Mouse (Mus musculus) kidney, adult 18-20 months (tissue): ENCODE data around the gene Nrxn2.

Source experiments
- DNase-seq: peaks from one replicate; pipeline ENCODE4 v3.0.0; 2021

The Nrxn2 gene

DNA sequence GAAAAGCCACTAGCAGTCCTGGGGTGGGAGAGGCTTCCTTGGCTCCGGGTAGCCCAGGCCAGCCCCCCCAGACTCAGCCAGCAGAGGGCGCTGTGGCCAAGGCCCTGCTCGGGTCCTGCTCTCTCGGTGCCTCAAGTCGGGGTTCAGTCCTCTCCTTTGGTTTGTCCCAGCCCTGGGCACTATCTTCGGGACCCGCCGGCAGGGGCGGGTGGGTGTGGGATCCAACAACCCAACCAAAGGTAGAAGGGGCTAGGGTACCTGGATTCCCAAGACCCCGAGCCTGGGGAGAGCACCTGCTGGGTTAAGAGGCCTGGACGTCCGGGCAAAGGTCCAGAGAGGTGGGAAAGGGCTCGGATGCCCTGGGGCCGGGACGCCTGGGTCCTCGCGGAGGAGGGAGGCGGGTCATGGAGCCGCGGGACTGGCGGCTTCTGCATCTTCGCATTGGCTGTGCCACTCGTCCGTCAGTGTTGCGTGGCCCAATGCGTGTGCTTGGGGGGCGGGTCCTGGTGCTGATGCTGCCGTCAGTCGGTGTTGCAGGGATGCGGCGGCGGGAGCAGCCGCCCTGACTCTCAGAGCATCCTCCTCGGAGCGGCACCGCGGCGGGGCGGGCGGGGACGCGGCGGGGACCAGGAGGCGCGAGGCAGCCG lies at the start of gene Nrxn2:
Gene Nrxn2, plus strand, starts transcription at position 499 of the 647 bp plus-strand sequence.
- DNase-seq = peak; percentile 80

DNA sequence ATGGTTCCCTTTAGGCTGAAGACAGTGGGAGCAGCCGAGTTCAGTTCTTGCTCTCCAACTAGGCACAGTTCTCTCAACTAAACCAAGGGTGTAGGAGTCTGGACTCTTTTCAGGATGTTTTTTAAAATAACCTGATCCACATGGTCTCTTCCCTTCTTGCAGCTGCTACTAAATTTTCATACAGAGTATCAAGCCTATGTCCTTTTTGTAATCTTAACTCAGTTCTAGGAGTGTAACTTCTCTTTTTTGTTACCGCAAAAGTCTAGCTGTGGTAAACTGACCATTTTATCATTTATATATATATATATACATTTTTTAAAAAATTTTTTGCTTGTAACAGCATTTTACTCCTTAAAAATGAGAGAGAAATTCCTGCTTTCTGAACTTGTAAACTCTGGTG lies 48.4 kb upstream of the Nrxn2 start:
- no peak for DNase-seq

DNA sequence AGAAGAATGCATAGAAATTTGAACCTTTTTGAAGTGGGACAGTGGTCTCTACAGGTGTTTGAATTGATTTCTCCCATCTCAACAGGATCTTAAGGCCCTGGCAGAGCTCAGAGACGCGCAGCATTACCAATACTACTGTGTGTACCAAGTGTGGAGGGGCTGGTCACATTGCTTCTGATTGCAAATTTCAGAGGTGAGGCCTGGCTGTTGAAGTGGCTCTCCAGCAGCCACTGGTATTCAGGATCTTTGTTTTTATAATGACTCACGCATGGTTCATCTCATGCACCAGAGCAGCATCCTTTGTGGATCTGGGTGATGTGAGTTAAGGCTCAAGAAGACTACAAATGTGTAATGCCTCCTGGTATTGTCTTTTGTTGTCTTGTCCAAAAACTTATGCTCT lies 46.1 kb upstream of the Nrxn2 start:
- DNase-seq = no peak

DNA sequence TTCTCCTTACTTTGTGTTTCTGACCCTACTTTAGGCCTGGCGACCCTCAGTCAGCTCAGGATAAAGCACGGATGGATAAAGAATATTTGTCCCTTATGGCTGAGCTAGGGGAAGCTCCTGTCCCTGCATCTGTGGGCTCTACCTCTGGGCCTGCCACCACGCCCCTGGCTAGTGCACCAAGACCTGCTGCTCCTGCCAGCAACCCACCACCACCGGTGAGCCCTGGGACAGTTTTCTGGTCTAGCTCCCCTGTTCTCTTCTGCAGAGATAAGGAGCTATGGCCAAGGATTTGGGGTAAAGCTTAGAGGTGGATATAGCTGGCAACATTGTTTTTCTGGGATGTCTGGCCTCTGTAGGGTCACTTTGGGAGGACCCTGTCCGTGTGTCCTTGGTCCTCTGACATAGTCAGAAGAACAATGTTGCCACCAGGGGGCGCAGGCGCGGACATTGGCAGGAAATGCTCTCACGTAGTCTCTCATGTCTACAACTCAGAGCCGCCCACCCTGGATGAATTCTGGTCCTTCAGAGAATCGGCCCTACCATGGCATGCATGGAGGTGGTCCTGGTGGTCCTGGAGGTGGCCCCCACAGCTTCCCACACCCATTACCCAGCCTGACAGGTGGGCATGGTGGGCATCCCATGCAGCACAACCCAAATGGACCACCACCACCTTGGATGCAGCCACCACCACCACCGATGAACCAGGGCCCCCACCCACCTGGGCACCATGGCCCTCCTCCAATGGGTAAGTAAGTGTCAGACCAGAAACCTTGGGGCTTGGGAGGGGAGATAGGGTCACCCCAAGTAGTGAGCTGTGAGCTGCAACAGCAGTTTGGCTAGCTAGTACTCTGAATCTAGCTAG lies 44.8 kb upstream of the Nrxn2 start:
- peak; percentile 82 for DNase-seq

DNA sequence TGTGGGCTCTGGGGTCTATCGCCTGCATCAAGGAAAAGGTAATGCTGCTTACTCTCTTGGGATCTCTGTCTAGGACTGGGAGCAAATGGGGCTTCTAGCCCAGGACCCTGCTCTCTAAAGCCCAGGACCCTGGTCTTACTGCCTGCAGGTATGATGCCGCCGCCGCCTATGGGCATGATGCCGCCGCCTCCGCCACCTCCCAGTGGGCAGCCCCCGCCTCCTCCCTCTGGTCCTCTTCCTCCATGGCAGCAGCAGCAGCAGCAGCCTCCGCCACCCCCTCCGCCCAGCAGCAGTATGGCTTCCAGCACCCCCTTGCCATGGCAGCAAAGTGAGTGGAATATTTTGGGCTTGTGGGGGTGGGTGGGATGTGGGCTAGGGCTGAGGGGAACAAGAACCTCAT lies 44.0 kb upstream of the Nrxn2 start:
- DNase-seq = no peak

DNA sequence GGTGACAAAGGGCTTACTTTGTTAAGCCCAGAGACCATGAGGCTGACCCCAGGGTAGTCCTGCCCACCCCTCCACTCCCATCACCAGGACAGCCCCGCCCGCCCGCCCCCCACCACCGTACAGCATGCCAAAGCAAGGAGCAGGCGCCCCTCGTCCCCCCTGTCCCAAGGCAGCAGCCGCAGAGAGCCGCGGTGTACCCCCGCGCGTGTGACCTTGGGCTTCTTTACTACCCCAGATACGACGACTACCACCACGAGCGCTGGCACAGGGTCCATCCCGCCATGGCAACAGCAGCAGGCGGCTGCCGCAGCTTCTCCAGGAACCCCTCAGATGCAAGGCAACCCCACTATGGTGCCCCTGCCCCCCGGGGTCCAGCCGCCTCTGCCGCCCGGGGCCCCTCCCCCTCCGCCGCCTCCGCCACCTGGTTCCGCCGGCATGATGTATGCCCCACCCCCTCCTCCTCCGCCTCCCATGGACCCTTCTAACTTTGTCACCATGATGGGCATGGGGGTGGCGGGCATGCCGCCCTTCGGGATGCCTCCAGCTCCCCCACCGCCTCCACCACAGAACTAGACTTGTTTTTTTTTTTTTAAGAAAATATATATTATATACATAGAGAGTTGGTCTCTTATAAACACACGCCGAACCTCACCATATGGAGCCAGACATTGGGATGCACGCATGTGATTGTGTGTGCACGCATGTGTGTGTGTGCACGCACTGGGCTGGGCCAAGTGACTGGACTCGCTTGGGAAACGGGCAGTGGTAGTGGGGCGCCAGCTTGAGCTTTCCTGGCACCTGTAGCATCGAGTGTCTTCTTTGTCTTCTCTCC lies 42.9 kb upstream of the Nrxn2 start:
- no peak for DNase-seq

DNA sequence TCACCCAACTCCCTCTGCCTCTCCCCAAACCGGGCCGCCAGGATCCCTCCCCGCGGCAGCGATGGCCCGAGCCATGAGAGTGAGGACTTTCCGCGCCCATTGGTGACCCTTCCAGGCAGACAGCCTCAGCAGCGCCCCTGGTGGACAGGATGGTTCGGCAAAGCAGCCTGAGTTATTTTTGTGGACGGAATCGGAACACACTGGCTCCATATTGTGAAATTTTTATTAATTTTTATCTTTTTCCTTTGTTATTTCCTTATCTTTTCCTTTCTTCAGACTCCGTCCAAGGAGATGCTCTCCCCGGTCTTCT lies 42.3 kb upstream of the Nrxn2 start:
- DNase-seq = peak; percentile 60

DNA sequence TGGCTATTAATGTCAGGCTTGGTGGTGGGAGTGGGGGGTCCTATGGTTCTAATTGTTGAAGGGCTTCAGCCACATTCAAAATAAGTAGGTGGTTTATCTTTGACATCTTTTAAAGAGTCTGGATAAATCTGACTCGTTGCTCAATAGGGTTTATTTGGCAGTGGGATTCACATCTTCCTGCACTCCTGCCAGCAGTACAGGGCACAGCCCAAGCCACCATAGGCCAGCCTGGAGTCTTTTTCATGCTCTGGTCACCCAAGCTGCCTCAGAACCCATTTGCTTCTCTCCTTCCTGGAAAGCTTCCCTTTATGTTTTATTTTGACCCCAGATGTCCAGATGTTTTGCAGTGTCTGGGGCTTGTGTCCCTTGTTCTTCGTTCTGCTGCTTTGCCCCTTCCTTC lies 41.9 kb upstream of the Nrxn2 start:
- DNase-seq = no peak

DNA sequence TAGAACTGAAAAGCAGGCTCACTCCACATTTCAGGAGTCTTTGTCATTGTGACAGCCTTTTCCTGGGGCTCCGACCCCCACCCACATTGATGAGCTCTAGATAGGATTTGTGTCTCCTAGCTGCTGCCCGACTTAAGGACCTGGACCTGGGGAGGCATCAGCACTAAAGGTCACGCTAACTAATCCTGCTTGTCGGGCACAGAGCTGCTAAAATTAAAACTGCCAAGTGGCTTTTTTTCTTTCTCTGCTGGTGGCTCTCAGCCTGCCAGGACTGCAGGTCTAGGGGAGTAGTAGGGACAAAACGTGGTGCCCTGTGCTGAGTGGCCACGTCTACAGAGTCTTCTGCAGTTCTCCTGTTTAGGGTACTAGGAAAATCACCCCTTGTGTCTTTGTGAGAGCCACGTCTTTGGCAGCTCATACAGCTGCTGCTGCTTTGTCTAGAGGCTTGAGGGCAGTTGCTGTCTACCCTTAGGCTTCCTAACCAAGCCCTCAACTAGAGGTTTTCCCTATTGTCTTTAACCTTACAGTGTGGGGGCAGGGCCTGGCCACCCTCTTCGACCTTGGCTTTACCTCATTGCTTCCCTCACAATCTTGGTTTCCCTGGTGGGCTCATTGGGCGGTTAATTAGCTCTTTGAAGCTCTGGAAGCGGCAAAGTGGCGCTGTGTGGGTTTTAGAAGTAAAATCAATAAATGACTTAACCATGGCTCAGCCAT lies 41.0 kb upstream of the Nrxn2 start:
- no peak for DNase-seq

DNA sequence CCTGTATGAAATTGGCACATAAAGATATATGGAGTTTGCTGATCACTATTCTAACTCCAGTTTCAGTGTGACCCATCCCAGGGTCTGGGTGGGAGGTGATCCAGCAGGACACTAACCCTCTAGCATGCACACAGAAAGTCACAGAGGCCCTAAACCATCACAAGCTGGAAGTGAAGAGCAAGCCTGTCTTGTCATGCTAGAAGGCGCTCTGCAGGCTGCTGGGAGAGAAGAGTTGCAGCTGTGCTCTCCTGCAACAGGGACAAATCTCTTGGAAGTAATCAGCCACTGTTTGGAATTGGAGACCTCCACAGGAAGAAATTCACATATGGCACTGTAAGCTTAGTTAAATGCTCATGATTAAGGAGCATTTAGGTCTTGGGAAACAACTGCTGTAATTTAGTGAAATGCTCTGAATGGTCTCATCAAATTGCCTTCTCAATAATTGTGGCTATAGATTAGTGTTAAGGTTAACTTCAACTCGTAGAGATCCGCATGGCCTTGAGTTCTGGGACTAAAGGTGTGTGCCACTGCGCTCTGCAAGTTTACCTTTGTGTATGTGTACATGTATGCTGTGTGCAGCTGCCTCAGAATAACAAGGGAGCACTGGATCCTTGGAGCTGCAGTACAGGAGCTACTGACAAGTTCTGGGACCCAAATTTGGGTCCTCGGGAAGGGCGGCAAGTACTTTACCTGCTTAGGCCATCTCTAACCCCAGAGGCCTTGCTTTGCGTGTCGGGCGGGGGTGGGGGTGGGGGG lies 37.9 kb upstream of the Nrxn2 start:
- no peak for DNase-seq

DNA sequence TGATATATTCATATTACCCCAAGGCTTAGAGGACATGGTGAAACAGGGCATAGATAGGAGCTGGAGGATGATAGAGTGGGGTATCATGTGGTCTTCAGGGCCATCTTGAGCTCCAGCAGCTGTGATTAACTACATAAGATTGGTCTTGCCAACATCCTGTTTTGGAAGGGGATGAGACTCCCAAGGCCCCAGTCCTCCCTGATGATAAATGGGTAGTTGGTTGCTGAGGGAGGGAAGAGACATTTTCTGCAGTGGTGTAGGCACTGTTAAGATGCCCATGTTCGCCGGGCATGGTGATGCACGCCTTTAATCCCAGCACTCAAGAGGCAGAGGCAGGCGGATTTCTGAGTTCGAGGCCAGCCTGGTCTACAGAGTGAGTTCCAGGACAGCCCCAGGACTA lies 37.3 kb upstream of the Nrxn2 start:
- DNase-seq = no peak

DNA sequence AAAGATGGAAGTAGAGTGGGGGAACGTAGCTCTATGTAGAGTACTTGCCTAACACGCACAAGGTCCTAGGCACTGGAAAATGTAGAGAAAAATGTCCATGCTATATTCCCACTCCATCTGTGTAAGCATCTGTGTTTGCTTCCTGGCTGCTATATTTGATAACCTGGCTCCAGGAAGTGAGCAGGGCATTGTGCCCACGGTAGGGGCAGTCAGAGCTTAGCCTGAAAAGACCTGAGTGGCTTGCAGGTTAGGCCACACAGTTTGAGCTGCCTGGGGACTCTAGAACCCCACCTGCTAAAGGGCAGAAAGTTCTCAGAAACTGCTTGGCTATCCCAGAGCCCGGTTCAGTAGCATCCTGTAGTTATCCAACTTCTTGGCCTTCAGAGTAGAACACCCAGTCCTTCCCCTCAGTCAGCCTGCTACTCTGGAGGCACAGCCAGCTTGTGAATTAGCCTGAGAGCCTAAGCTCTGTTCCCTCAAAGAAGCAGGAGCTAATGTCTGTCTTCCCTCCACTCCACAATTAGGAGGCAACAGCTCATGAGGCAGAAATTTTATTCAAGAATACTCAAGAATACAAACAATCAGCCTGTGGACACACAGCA lies 36.1 kb upstream of the Nrxn2 start:
- no peak for DNase-seq

DNA sequence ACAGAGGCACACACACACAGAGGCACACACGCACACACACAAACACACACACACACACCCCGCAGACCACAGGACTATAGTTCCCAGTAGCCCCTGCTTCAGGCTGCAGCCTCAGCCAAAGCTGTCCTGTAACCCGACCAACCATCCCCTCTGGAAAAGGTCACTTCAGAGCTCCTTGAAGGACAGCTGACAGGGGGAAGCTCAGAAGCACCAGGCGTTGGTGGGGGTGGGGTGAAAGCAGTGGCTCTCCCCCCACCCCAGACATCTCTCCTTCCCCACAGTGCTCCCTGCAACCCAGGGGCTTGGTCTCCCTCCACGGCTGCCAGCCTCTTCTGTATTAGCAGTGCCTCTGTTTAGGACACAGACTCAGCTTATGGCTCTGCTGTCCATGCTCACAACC lies 35.1 kb upstream of the Nrxn2 start:
- no peak for DNase-seq

DNA sequence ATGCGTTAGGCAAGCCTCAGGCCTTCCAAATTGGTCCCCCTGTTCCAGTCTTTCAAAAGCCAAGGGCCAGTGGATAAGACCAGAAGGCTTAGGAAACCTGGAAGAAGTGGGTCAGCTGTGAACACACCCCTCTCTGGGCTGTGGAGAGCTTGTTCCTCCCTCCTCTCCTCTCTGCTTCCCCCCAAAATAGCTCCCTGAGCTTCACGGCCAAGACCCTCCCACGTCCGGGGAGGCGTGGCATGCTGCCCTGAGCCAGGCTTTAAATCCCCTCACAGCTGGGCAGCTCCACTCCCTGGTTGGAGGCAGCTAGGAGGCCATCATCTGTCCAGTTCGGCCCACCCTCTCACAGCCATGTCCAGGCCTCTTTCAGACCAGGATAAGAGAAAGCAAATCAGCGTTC lies 34.4 kb upstream of the Nrxn2 start, which contains the start of gene Pygm:
Gene Pygm, plus strand, starts transcription at position 272 of the 400 bp plus-strand sequence.
- peak; percentile 59 for DNase-seq

DNA sequence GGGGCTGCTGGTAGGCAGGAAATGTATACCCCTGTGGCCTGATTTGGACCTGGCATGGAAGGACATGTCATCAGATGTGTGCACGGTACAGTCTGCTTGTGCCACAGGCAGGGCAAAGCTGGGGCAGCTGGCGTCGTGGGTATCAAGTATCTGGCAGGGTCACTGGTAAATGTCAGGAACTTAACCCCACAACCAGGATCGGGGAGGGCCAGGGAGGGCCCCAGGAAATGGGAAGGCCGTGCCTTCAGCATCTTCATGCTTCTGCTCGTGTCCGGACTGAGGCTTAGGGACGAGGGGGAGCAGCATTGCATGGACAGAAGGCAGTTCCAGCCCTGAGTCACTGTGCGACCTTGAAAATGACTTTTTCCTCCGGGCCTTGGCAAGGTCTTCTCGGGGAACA lies 33.6 kb upstream of the Nrxn2 start:
- no peak for DNase-seq

DNA sequence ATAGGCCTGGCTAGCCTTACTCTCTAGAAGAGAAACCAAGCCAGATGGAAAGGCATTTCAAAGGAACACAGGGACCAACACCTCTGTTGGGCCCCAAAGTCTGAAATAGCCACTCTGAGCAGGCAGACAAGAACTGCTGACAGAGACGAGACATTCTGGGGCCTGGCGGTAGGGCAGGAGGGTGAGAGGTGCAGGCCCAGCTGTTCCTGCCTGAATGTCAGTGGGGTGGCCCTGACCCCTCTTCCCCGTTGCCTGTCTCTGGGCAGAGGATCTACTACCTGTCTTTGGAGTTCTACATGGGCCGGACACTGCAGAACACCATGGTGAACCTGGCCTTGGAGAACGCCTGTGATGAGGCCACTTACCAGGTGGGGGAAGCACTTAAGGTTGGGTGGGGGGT lies 33.1 kb upstream of the Nrxn2 start:
- DNase-seq = no peak

DNA sequence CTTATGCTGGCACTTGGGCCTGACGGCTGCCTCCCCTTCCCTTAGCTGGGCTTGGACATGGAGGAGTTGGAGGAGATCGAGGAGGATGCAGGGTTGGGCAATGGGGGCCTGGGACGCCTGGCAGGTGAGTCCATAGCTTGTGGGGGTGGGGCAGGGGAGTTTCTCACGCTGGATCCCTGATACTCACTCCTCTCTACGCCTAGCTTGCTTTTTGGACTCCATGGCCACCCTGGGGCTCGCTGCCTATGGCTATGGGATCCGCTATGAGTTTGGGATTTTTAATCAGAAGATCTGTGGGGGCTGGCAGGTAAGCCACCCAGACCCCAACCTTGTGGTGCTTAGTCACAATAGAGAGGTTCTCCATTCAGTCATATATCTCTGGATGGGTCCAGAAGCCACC lies 32.7 kb upstream of the Nrxn2 start:
- no peak for DNase-seq

DNA sequence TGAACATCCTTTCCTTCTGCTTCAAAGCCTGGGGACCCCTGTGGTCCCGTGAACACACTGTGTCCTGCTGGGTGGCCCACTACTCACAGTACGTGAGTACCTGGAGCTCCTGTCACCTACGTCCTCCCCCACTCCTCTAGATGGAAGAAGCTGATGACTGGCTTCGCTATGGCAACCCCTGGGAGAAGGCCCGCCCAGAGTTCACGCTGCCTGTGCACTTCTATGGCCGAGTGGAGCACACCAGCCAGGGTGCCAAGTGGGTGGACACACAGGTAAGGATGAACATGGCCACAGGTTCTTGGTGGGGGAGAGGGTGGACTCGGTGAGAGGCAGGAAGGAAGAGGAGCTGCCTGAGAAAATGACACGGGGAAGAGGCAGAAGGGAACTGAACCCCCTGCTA lies 32.3 kb upstream of the Nrxn2 start:
- no peak for DNase-seq

DNA sequence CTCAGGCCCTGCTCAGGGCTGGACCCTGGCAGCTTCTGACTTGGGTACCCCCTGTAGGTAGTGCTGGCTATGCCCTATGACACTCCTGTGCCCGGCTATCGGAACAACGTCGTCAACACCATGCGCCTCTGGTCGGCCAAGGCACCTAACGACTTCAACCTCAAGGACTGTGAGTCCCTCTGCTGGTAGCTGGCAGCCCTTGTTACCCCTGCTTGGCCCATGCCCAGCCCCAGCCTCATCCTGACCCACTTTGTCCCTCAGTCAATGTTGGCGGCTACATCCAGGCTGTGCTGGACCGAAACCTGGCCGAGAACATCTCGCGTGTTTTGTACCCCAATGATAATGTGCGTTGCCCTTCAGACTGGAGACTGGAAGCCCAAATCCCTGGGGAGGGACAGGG lies 30.5 kb upstream of the Nrxn2 start:
- no peak for DNase-seq

DNA sequence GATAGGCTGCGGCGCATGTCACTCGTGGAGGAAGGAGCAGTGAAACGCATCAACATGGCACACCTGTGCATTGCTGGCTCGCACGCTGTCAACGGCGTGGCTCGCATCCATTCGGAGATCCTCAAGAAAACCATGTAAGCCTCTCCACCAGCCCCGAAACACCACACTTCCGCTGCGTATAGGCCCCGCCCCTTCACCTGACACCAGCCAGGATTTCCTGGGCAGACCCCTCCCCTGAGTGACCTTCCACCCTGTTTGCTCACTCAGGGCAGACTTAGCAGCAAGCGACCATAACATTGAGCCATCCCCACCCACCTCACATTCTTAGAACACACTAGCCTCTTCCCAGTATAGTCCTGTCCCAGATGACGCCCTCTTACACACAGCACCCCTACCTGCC lies 28.7 kb upstream of the Nrxn2 start:
- DNase-seq = no peak

DNA sequence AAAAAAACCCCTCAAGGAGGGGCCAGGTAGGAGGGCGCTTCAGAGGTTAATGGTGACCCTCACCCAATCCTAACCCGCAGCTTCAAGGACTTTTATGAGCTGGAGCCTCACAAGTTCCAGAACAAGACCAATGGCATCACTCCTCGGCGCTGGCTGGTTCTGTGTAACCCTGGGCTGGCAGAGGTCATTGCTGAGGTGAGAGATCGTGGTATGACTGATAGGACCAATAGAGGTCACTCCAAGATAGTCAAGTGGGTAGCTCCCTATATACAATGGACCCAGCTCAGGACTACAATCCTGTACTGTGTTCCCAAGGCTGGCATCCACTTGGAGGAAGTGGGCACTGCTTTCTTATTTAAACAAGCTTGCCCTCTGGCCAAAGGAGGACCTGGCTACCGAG lies 28.3 kb upstream of the Nrxn2 start:
- DNase-seq = no peak
